Mouse (Mus musculus): ENCODE measurements around the gene Prg2. TPM values are rescaled to one million over a fixed set of nuclear protein-coding genes. Genes with fewer than 3 reads are reported as not detected.
A peak's percentile ranks its signal among the peaks of the same experiment; 100 is the strongest.

The Prg2 gene
- total RNA-seq, 2 experiments from 2014 or later, result 5.4 to 14.4 TPM

DNA sequence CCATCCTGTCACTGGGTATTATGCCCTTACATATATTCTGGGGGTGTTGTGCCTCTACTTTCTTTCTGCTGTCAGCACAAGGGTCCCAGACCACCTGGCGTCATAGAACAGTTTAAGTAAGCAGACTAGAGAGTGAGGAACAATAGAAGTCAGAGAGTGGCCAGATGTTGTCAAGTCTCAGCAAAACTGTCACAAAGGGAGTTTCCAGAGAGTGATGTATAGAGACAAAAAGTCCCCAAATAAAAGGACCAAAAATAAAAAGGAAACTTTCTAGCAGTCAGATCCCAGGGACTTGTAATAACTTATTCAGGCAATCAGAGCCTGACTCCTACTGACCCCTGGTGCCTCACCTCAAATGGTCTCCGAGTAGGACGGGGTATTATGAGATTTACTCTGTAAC is 18.4 kb upstream of the Prg2 start:
- no peak for DNase-seq

DNA sequence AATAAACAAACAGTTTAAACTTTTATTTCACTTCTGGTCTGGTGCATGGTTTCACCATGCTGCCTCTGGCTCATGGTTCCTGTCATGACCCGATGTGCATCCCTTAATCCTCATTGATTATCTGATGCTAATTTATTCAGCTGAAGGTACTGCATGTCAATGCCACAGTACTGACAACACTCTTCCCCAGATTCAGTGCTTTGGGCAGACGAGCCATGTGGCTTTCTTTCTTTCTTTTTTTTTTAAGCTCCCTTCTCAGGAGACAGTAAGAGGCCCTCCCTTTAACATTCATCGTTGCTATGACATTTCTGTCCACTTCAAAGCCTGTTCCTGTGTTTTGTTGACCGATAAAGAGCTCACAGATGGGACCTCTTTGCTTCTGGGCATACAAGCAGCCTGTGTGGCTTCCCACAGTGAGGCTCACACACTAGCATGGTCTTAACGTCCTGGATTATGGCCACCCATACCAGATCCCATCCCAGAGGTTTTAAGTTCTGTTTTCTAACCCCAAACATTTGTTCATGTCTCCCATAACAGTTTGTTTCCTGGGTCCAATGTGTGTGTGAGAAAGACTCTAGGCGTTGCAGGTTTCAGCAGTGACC is 17.3 kb upstream of the Prg2 start:
- no peak for DNase-seq

GRCm38 (mm10) chr2:84964111-84964801 is 16.0 kb upstream of the Prg2 start:
- no peak for DNase-seq

DNA sequence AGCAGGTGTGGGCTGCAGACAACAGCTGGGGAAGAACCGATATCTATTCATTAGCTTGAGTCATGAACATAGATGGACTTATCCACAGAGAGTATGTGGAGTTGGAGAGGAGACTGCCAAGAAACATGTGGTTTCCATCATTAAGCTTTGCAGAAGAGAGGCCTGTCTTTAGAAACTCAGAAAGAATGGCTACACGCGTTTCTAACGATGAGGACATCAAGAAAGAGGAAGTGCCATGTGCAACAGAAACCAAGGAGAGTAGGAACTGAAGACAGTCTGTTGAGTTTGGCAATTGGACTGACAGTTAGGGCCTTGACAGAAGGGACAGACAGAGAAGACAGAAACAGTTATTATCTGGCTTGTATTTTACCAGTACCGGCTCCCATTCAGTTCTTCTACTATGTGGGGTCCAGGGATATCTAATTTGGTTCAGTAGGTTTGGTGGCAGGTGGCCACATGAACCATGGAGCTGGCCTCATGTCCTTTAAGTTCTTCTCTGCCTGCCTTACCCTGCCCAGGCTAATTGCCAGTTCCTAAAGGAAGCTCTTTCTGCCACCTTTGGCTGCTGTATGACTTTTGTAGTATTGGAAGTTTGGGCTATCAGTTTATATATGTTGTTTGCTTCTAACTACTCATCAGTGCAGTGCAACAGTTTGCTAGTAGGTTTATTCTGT is 12.8 kb upstream of the Prg2 start:
- no peak for DNase-seq

- DNase-seq, result no peak
These were observed 4.7 kb upstream of the Prg2 start for GRCm38 (mm10) chr2:84975580-84975979.

- DNase-seq, result no peak
These were observed 7.7 kb downstream of the Prg2 start, which contains the start of gene Prg3 for GRCm38 (mm10) chr2:84987930-84988329. TSS of gene Prg3 (plus strand) at chr2:84988215.

- no peak for DNase-seq
These were observed 16.1 kb downstream of the Prg2 start for GRCm38 (mm10) chr2:84996376-84996775.

GRCm38 (mm10) chr2:84999486-85000181 is 19.4 kb downstream of the Prg2 start:
- DNase-seq, result no peak

- no peak for DNase-seq
These were observed 21.2 kb downstream of the Prg2 start for GRCm38 (mm10) chr2:85001497-85001896.

DNA sequence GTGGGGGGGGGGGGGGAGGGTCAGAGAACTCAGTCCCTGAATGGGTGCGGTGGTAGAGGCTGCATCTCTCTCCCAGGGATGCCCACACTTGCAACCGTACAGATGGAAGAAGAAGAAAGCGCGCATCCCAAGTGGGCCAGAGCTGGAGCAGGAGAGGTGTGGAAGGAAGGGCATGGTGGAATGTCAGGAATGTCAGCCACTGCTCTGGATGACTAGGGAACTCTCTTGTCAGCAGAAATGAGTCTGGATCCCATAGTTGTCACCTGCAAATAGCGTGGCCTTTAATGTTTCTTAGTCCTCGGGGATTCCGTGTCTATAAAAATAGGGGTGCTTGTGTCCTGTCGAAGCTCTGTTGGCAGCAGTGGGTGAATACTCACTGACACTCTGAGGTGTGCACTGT is 22.3 kb downstream of the Prg2 start:
- no peak for DNase-seq

DNA sequence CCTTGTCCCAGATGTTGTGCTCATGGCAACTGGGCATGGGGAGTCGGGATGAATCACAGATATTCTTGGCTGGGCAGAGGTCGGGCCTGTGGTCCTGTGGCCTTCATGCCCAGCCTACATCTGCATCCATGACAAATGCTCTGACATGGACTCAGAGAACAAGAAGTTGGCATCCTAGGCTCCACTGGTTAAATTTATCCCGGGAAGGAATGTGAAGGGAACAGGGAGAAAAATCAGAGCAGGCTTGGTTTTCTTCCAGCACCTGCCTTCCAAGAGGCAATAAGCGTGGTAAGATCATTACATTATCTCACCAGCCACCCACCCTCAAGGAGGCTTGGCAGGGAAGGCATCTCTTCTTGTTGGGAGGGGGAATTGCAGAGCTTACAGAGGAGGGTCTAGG is 24.1 kb downstream of the Prg2 start:
- DNase-seq, result no peak

DNA sequence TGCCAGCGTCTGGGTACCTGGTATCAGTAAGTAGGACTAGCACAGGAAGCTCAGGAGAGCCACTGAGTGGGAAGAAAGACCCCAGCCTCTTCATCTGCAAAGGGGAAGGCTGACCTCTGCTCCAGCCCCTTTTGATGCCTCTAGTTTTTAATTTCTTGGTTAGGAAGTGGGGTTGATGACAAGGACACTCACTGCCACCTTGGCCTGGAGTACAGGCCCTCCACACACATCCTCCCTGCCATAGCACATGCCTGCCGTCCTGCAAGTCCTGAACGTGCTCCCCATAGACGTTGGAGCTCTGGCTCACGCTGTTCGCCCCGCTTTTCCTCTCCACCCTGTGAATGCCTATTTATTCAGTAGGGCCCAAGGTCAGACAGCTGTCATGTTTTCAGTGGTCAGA is 26.3 kb downstream of the Prg2 start:
- DNase-seq, result no peak

GRCm38 (mm10) chr2:85007729-85008128 is 27.5 kb downstream of the Prg2 start:
- peak; percentile 19 for DNase-seq

- no peak for DNase-seq
These were observed 29.0 kb downstream of the Prg2 start for GRCm38 (mm10) chr2:85009212-85009611.

DNA sequence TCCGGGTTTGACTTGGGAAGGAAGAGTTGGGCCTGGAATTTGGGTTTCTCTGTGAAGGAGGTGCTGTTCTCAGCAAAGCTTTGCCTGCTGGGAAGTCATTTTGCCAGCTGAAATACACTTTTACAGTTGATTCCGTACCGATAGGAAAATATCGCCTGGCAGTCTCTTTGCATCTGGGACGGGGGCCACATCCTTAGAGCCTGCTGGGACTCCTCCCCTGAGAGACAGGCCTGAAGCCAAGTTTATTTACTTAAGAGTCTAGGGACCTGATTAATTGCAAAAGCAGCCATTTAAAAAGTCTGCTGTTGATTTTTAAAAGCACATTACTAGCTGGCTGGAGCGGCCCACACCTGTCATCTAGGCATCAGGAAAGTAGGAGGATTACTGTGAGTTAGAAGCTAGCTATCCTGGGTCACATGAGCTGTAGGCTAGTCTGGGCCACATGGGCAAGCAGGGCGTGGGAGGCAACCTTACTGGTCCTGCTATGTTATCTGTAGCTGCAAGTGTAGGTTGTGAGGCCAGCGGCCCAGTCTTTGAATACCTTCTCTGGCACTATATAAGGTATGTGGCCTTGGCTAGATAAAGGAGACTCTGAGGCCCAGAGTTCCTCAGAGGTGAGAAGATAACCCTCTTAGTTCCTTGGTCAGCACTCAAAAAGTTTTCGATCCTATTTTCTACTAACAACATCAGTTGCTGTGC is 31.8 kb downstream of the Prg2 start:
- peak; percentile 57 for DNase-seq

DNA sequence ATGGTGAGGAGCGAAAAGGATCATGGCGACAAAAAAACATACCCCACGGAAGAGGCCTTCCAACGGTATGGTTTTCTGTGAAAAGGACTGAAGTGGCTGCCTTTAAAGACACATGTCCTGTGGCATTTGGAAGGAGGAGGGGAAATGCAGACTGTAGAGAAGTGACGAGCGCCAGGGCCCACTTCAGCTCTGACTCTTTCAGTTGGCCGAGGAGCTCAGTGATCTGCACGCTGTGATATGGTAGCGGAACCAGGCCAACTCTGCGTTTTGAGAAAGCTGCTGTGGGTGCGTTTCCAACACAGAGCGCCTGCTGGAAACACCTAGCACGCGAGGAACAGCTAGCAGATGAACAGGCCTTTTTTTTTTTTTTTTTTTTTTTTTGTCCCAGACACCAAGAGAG is 32.4 kb downstream of the Prg2 start:
- no peak for DNase-seq

DNA sequence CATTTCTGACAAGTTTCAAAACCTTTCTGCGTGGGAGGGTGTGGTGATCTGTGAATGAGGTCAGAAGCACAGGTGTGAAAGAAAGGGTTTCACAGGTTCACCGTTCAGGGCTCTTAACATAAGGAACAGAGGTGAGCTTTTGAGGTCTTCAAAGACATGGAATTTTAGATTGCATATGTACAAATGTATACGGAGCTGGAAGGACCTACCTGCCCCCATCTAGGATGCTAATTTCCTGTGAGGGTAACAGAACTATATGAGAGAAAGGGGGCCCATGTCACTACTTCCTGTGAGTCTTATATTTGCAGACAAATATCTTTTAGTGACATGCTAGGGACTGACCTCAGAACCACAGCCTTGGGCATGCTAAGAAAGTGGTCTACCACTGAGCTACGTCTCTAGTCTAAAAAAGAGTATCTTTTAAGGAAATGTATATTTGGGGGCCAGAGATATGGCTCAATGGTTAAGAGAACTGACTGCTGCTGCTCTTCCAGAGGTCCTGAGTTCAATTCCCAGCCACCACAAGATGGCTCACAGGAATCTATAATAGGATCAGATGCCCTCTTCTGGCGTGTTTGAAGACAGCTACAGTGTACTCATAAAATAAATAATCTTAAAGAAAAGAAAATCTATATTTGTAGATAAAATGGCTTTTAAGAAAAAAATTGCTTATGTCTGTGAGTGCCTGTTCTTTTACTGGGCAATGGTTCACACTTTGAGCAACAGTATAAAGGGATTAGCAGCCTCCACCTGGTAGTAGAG is 33.7 kb downstream of the Prg2 start:
- no peak for DNase-seq

DNA sequence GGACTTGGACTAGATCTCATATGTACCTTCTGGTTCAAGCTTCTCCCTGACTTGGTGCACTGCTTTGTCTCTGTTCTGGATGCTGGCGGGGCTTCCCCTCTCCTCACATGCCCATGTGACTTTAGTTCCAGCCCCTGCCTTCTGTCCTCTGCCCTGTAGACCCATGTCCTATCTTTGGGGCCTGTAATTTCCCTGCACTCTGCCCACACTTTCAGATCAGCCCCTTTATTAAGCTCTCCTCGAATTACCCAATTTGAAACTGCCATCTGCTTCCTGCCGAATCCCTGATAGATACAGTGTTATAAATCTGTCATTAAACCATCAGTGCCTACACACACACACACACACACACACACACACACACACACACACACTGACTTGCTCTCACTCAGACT is 34.3 kb downstream of the Prg2 start:
- DNase-seq, result no peak

DNA sequence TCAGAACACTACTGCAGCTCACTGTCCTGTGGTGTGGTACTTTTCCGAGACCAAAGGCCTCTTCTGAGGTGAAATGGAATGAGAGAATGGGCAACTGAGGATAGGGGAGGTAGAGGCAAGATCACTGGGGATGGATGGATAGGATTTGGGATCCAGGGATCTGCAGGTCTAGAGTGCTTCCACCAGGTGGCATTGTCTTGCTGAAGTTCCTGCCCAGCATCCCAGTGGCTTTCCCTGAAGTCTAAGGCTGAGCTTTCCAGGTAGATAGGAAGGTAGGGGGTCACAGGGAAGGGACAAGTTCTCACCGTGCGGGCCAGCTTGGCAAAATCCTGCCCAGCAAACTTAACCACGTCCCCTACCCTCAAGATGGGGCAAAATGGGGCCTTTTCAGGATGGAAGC is 41.8 kb downstream of the Prg2 start:
- peak; percentile 30 for DNase-seq

DNA sequence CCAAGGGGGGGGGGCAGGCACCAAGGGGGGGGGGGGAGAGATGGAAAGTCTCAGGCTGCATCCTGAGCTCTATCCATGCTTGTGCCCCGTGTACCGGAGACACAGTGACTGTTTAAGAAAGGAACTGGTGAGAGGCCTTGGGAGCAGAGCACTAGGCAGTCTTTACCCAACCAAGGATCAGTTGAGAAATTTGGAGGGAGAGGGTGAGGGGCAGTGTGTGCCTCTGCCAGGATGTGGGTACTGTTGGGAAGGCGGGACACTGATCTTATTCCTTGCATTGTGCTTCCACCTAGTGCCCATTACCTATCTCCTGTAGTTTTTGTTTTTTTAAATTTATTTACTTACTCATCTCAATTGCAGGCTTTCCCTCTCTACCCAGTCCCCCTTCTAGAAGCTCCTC is 45.9 kb downstream of the Prg2 start:
- no peak for DNase-seq

- DNase-seq, result no peak
These were observed 47.0 kb downstream of the Prg2 start for GRCm38 (mm10) chr2:85027281-85027680.

DNA sequence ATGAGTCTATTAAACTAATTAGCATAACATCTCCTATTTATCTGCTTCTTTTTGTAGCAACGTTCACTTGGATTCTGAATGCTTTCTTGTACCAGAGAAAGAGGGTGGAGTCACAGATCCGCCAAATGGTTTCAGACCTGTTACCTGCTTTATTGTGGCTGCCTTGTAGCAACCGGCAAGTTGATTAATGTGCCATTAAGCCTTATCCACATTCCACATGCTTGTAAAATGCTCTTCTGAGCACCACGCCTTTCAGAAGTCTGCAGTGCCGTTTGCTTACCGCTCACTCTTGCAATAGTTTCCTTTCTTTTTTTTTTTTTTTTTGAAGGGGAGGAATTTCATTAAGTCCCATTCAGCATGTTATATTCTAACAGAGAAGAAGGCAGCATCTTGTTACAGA is 49.6 kb downstream of the Prg2 start:
- DNase-seq, result no peak

Measured in adrenal gland, postnatal 10 days (tissue).